Comparison of ENCODE assay signal across 21 mouse cellular contexts in the genomic region with DNA sequence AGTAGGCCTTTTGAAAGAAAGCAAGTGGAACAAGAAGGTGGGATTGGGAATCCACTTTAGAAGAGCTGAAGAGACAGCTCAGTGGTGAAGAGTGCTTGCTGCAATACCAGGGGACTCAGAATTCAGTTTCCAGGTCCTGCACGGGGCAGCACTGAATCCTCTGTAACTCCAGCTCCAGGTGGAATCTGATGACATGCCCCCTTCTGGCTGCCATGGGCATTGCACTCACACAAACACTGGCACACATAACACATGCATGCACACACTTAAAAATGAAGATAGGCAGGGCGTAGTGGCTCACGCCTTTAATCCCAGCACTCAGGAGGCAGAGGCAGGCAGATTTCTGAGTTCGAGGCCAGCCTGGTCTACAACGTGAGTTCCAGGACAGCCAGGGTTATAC. TPM values are rescaled to one million over a fixed set of nuclear protein-coding genes. Genes with fewer than 3 reads are reported as not detected.
DNase-seq lines count a peak whose midpoint lies in the region; ATAC-seq and TF ChIP-seq lines count a peak whose summit lies in the region.
"Had no signal": no experiment of that assay in that cellular context is flagged by ENCODE, and none has a peak within 500 bp of the region (broad histone marks: within the 10 kb centered on the region; RNA-seq: fewer than 3 reads in every experiment).

No protein-coding gene starts in this region.

- no peaks in the 10 kb centered on the region for H3K9me3 ChIP-seq in kidney, postnatal 0 days (replicated peaks; ENCODE audit: low read length)
- no peaks in the 10 kb centered on the region for H3K9me3 ChIP-seq in MEL (replicated peaks; ENCODE audit: insufficient read depth, low read length)
- no peaks in the 10 kb centered on the region for H3K9me3 ChIP-seq in stomach, postnatal 0 days (ENCODE audit: control insufficient read depth, low read length)
- H3K9me3 ChIP-seq in midbrain, embryonic 15.5 days: no peaks in the 10 kb centered on the region
- H3K9me3 ChIP-seq: hindbrain, embryonic 12.5 days; neural tube, embryonic 12.5 days had no signal

- no peaks in the 10 kb centered on the region for H3K36me3 ChIP-seq in kidney, postnatal 0 days (ENCODE audit: insufficient read depth, low read length)
- no peaks in the 10 kb centered on the region for H3K36me3 ChIP-seq in testis, adult 2 months (ENCODE audit: control insufficient read depth, insufficient read depth, low read length)
- no peaks in the 10 kb centered on the region for H3K36me3 ChIP-seq in MEL (ENCODE audit: control insufficient read depth in 1 of 2, insufficient read depth in 2 of 2, low read length in 2 of 2)
- no peaks in the 10 kb centered on the region for H3K36me3 ChIP-seq in stomach, postnatal 0 days (ENCODE audit: control insufficient read depth, insufficient read depth, low read length)
- H3K36me3 ChIP-seq in midbrain, embryonic 15.5 days (replicated peaks): no peaks in the 10 kb centered on the region
- H3K36me3 ChIP-seq: hindbrain, embryonic 12.5 days; neural tube, embryonic 12.5 days had no signal

- H3K4me1 ChIP-seq in kidney, postnatal 0 days (replicated peaks; ENCODE audit: insufficient read depth, low read length): no peaks in the 10 kb centered on the region
- H3K4me1 ChIP-seq in testis, adult 2 months (ENCODE audit: control insufficient read depth, insufficient read depth, low read length): no peaks in the 10 kb centered on the region; the same call in 1 of the 2 replicates
- 0 out of 4 replicates have a peak, but pooled peaks cover 0 to 2% of the 10 kb centered on the region in 2 experiments for H3K4me1 ChIP-seq in MEL (ENCODE audit: control insufficient read depth in 1 of 2, insufficient read depth in 2 of 2, low read length in 2 of 2)
- H3K4me1 ChIP-seq in stomach, postnatal 0 days (replicated peaks; ENCODE audit: control insufficient read depth, insufficient read depth): no peaks in the 10 kb centered on the region
- H3K4me1 ChIP-seq in midbrain, embryonic 15.5 days: no peaks in the 10 kb centered on the region
- H3K4me1 ChIP-seq: hindbrain, embryonic 12.5 days; neural tube, embryonic 12.5 days had no signal

- TF ChIP-seq CTCF in kidney, postnatal 0 days (IDR thresholded peaks at IDR 0.05; ENCODE audit: low read depth): 0 out of 2 replicates have a peak, but pooled peaks have one; percentile 18
- TF ChIP-seq CTCF in testis, adult 2 months (IDR thresholded peaks at IDR 0.05; ENCODE audit: control insufficient read depth, insufficient read depth, insufficient replicate concordance, low read depth, low read length): peak; percentile 43; the same call in 1 of the 2 replicates
- TF ChIP-seq CTCF in MEL (IDR thresholded peaks at IDR 0.05 in 2 of 3, conservative IDR thresholded peaks at IDR 0.05 in 1 of 3; ENCODE audit: control insufficient read depth in 1 of 3, insufficient read depth in 1 of 3, low read depth in 2 of 3, low read length in 3 of 3, poor library complexity in 1 of 3, severe bottlenecking in 1 of 3): peak; percentile 37 to 61 (median 45)
- TF ChIP-seq CTCF in stomach, postnatal 0 days (IDR thresholded peaks at IDR 0.05; ENCODE audit: low read depth): peak; percentile 47

- ATAC-seq in kidney, postnatal 0 days (replicated peaks; ENCODE audit: low FRiP score, low read depth): no peak
- ATAC-seq in stomach, postnatal 0 days (ENCODE audit: low FRiP score, low TSS enrichment): no peak
- ATAC-seq in midbrain, embryonic 15.5 days (replicated peaks): no peak

- no peak for TF ChIP-seq RAD21 in MEL (IDR thresholded peaks at IDR 0.05; ENCODE audit: low read depth, low read length)

- no peak for DNase-seq in kidney, postnatal 0 days (ENCODE audit: low spot score)
- no peak for DNase-seq in kidney, adult 8-10 months
- no peak for DNase-seq in testis, postnatal 10 days (ENCODE audit: low spot score)
- peak; percentile 28 for DNase-seq in MEL (ENCODE audit: low read depth, low spot score)
- DNase-seq in stomach, postnatal 0 days (ENCODE audit: low spot score): no peak
- DNase-seq: cerebellum, adult 8-10 months; kidney, adult 11 months; thymus, postnatal 14 days had no signal

- H3K4me3 ChIP-seq in kidney, postnatal 0 days (replicated peaks; ENCODE audit: low read depth, low read length): no peak overlapping the region
- H3K4me3 ChIP-seq in testis, adult 2 months (ENCODE audit: control insufficient read depth, low read depth, low read length): no peak overlapping the region
- no peak overlapping the region for H3K4me3 ChIP-seq in MEL (ENCODE audit: control insufficient read depth in 1 of 2, insufficient read depth in 1 of 2, low read depth in 2 of 2, low read length in 2 of 2)
- H3K4me3 ChIP-seq in stomach, postnatal 0 days (ENCODE audit: low read depth, low read length): no peak overlapping the region
- H3K4me3 ChIP-seq in midbrain, embryonic 15.5 days: no peak overlapping the region
- H3K4me3 ChIP-seq: erythroblast, embryonic 14.5 days; hindbrain, embryonic 12.5 days; neural tube, embryonic 12.5 days had no signal

- H3K27me3 ChIP-seq in kidney, postnatal 0 days (ENCODE audit: insufficient read depth, low read length): no peaks in the 10 kb centered on the region
- no peaks in the 10 kb centered on the region for H3K27me3 ChIP-seq in testis, adult 2 months (ENCODE audit: control insufficient read depth, insufficient read depth, low read length)
- 0 out of 4 replicates have a peak, but pooled peaks cover 0 to 1% of the 10 kb centered on the region in 2 experiments for H3K27me3 ChIP-seq in MEL (ENCODE audit: control insufficient read depth in 1 of 2, insufficient read depth in 2 of 2, low read length in 2 of 2)
- no peaks in the 10 kb centered on the region for H3K27me3 ChIP-seq in stomach, postnatal 0 days (ENCODE audit: control insufficient read depth, insufficient read depth, low read length)
- no peaks in the 10 kb centered on the region for H3K27me3 ChIP-seq in midbrain, embryonic 15.5 days (replicated peaks)
- H3K27me3 ChIP-seq: hindbrain, embryonic 12.5 days; neural tube, embryonic 12.5 days had no signal

- 87% methylated on average over 5 of the region's 5 CpGs for WGBS in kidney, postnatal 0 days
- WGBS in stomach, postnatal 0 days: 82% methylated on average over 5 of the region's 5 CpGs
- WGBS in midbrain, embryonic 15.5 days: 85% methylated on average over 5 of the region's 5 CpGs

- no peaks in the 10 kb centered on the region for H3K79me2 ChIP-seq in MEL (ENCODE audit: control insufficient read depth, insufficient read depth, low read length, poor library complexity)

- no peak overlapping the region for H3K27ac ChIP-seq in kidney, postnatal 0 days
- H3K27ac ChIP-seq in testis, adult 2 months (ENCODE audit: control insufficient read depth, insufficient read depth, low read depth, low read length): no peak overlapping the region
- H3K27ac ChIP-seq in MEL (ENCODE audit: control insufficient read depth, low read depth, low read length): no peak overlapping the region
- no peak overlapping the region for H3K27ac ChIP-seq in stomach, postnatal 0 days (replicated peaks)
- no peak overlapping the region for H3K27ac ChIP-seq in midbrain, embryonic 15.5 days
- H3K27ac ChIP-seq: hindbrain, embryonic 12.5 days; macrophage; neural tube, embryonic 12.5 days had no signal

- no peak overlapping the region for H3K4me2 ChIP-seq in kidney, postnatal 0 days (ENCODE audit: low read length)
- no peak overlapping the region for H3K4me2 ChIP-seq in stomach, postnatal 0 days (replicated peaks; ENCODE audit: low read depth)
- no peak overlapping the region for H3K4me2 ChIP-seq in midbrain, embryonic 15.5 days
- H3K4me2 ChIP-seq: hindbrain, embryonic 12.5 days; neural tube, embryonic 12.5 days had no signal

- H3K9ac ChIP-seq in kidney, postnatal 0 days (ENCODE audit: low read depth, low read length): no peak overlapping the region
- H3K9ac ChIP-seq in MEL (ENCODE audit: control insufficient read depth, low read depth, low read length, poor library complexity, severe bottlenecking): no peak overlapping the region
- H3K9ac ChIP-seq in stomach, postnatal 0 days (ENCODE audit: low read length): no peak overlapping the region
- no peak overlapping the region for H3K9ac ChIP-seq in midbrain, embryonic 15.5 days
- H3K9ac ChIP-seq: hindbrain, embryonic 12.5 days; neural tube, embryonic 12.5 days had no signal

- TF ChIP-seq POLR2A in testis, adult 2 months (IDR thresholded peaks at IDR 0.05; ENCODE audit: control insufficient read depth, low read depth, low read length): no peak
- no peak for TF ChIP-seq POLR2A in MEL (IDR thresholded peaks at IDR 0.05; ENCODE audit: control insufficient read depth in 1 of 2, insufficient read depth in 1 of 2, low read depth in 1 of 2, low read length in 2 of 2, poor library complexity in 1 of 2)

- TF ChIP-seq EP300 in MEL (IDR thresholded peaks at IDR 0.05; ENCODE audit: low read depth in 1 of 2, low read length in 2 of 2): no peak
- no peak for TF ChIP-seq EP300 in stomach, postnatal 0 days (optimal IDR thresholded peaks at IDR 0.05)

RNA-seq across cellular contexts. Expression of a gene that starts 19.8 kb away (rescaled TPM):
- polyA plus RNA-seq in kidney, postnatal 0 days (2015; fragmentation: Nextera tagmentation; extraction: Ambion mirVana): 2.9 and 3.0 TPM in 2 replicates
- 0.57 and 1.1 TPM in 2 replicates for polyA plus RNA-seq in testis, adult 2 months (2012; rRNA removed)
- 0.10 and 0.15 TPM in 2 replicates for total RNA-seq in MEL (2012; rRNA removed)
- under 1 TPM in 1 of 2 experiments, not detected in 1; 0.74 TPM for polyA plus RNA-seq in MEL (2012; ENCODE audit: insufficient read depth in 1 of 2, insufficient read length in 2 of 2, low read depth in 1 of 2, low replicate concordance in 2 of 2, missing spikeins in 1 of 2)
- polyA plus RNA-seq in stomach, postnatal 0 days (2015; fragmentation: Nextera tagmentation; extraction: Ambion mirVana): 3.3 and 3.6 TPM in 2 replicates
- 24.2 and 24.3 TPM in 2 replicates for polyA plus RNA-seq in midbrain, embryonic 15.5 days (2015; fragmentation: Nextera tagmentation; extraction: Ambion mirVana)
- polyA plus RNA-seq: macrophage had no signal

RNA-seq across cellular contexts. Expression of a gene that starts 20.8 kb away (rescaled TPM):
- polyA plus RNA-seq in kidney, postnatal 0 days (2015; fragmentation: Nextera tagmentation; extraction: Ambion mirVana): not detected in 2 replicates
- polyA plus RNA-seq in testis, adult 2 months (2012; rRNA removed): not detected in 2 replicates
- total RNA-seq in MEL (2012; rRNA removed): not detected in 2 replicates
- polyA plus RNA-seq in MEL (2012; ENCODE audit: insufficient read depth in 1 of 2, insufficient read length in 2 of 2, low read depth in 1 of 2, low replicate concordance in 2 of 2, missing spikeins in 1 of 2): not detected
- not detected in 2 replicates for polyA plus RNA-seq in stomach, postnatal 0 days (2015; fragmentation: Nextera tagmentation; extraction: Ambion mirVana)
- polyA plus RNA-seq in midbrain, embryonic 15.5 days (2015; fragmentation: Nextera tagmentation; extraction: Ambion mirVana): not detected in 2 replicates
- total RNA-seq: left cerebral cortex, adult 18-20 months; midbrain, postnatal 0 days had no signal
- polyA plus RNA-seq: erythroblast, embryonic 14.5 days; frontal cortex, adult 2 months; gonadal fat pad, adult 2 months; heart, embryonic 14.5 days; hindbrain, embryonic 12.5 days; large intestine, adult 2 months; macrophage; midbrain, postnatal 0 days; neural tube, embryonic 12.5 days had no signal

RNA-seq across cellular contexts. Expression of a gene that starts 29.9 kb away (rescaled TPM):
- polyA plus RNA-seq in kidney, postnatal 0 days (2015; fragmentation: Nextera tagmentation; extraction: Ambion mirVana): not detected in 2 replicates
- not detected in 2 replicates for polyA plus RNA-seq in testis, adult 2 months (2012; rRNA removed)
- not detected in 2 replicates for total RNA-seq in MEL (2012; rRNA removed)
- polyA plus RNA-seq in MEL (2012; ENCODE audit: insufficient read depth in 1 of 2, insufficient read length in 2 of 2, low read depth in 1 of 2, low replicate concordance in 2 of 2, missing spikeins in 1 of 2): not detected
- not detected in 2 replicates for polyA plus RNA-seq in stomach, postnatal 0 days (2015; fragmentation: Nextera tagmentation; extraction: Ambion mirVana)
- not detected in 2 replicates for polyA plus RNA-seq in midbrain, embryonic 15.5 days (2015; fragmentation: Nextera tagmentation; extraction: Ambion mirVana)
- total RNA-seq: left cerebral cortex, adult 18-20 months; midbrain, postnatal 0 days had no signal
- polyA plus RNA-seq: erythroblast, embryonic 14.5 days; frontal cortex, adult 2 months; gonadal fat pad, adult 2 months; heart, embryonic 14.5 days; hindbrain, embryonic 12.5 days; large intestine, adult 2 months; limb, embryonic 14.5 days; macrophage; midbrain, postnatal 0 days; neural tube, embryonic 12.5 days had no signal

RNA-seq across cellular contexts. Expression of a gene that starts 36.0 kb away (rescaled TPM):
- polyA plus RNA-seq in kidney, postnatal 0 days (2015; fragmentation: Nextera tagmentation; extraction: Ambion mirVana): not detected in 2 replicates
- not detected in 2 replicates for polyA plus RNA-seq in testis, adult 2 months (2012; rRNA removed)
- total RNA-seq in MEL (2012; rRNA removed): not detected in 2 replicates
- polyA plus RNA-seq in MEL (2012; ENCODE audit: insufficient read depth in 1 of 2, insufficient read length in 2 of 2, low read depth in 1 of 2, low replicate concordance in 2 of 2, missing spikeins in 1 of 2): not detected
- polyA plus RNA-seq in stomach, postnatal 0 days (2015; fragmentation: Nextera tagmentation; extraction: Ambion mirVana): not detected in 2 replicates
- polyA plus RNA-seq in midbrain, embryonic 15.5 days (2015; fragmentation: Nextera tagmentation; extraction: Ambion mirVana): not detected in 2 replicates
- total RNA-seq: left cerebral cortex, adult 18-20 months; midbrain, postnatal 0 days had no signal
- polyA plus RNA-seq: erythroblast, embryonic 14.5 days; frontal cortex, adult 2 months; gonadal fat pad, adult 2 months; heart, embryonic 14.5 days; hindbrain, embryonic 12.5 days; large intestine, adult 2 months; limb, embryonic 14.5 days; macrophage; midbrain, postnatal 0 days; neural tube, embryonic 12.5 days had no signal

RNA-seq across cellular contexts. Expression of a gene that starts 46.8 kb away (rescaled TPM):
- polyA plus RNA-seq in kidney, postnatal 0 days (2015; fragmentation: Nextera tagmentation; extraction: Ambion mirVana): not detected in 2 replicates
- not detected in 2 replicates for polyA plus RNA-seq in testis, adult 2 months (2012; rRNA removed)
- total RNA-seq in MEL (2012; rRNA removed): not detected in 2 replicates
- polyA plus RNA-seq in MEL (2012; ENCODE audit: insufficient read depth in 1 of 2, insufficient read length in 2 of 2, low read depth in 1 of 2, low replicate concordance in 2 of 2, missing spikeins in 1 of 2): not detected
- polyA plus RNA-seq in stomach, postnatal 0 days (2015; fragmentation: Nextera tagmentation; extraction: Ambion mirVana): not detected in 2 replicates
- not detected in 2 replicates for polyA plus RNA-seq in midbrain, embryonic 15.5 days (2015; fragmentation: Nextera tagmentation; extraction: Ambion mirVana)
- total RNA-seq: left cerebral cortex, adult 18-20 months; midbrain, postnatal 0 days had no signal
- polyA plus RNA-seq: erythroblast, embryonic 14.5 days; frontal cortex, adult 2 months; heart, embryonic 14.5 days; hindbrain, embryonic 12.5 days; large intestine, adult 2 months; macrophage; midbrain, postnatal 0 days; neural tube, embryonic 12.5 days had no signal
